Comparison of ENCODE assay signal across 12 mouse cellular contexts in the genomic region with DNA sequence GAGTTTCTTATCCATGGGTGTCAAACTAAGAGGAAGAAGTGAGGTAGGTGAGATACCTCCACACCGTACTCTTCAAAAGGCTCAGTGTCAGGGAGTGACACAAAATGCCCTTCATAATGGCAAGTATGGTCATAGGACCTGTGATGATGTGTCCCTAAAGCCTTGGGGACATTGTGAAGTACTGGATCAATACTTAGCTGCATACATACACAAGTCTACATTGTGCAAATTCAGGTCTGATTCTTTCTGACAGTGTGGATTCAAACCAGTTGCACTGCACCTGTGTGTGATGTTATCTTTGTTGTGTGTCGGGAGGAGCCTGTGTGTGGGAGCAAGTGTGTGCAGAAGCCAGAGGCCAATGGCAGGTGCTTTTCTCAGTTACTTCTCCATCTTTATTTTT. TPM values are rescaled to one million over a fixed set of nuclear protein-coding genes. Genes with fewer than 3 reads are reported as not detected.
"Had no signal": no experiment of that assay in that cellular context is flagged by ENCODE, and none has a peak within 500 bp of the region (broad histone marks: within the 10 kb centered on the region; RNA-seq: fewer than 3 reads in every experiment).

No protein-coding gene starts in this region.

- H3K36me3 ChIP-seq: limb, embryonic 12.5 days; midbrain, embryonic 10.5 days; neural tube, embryonic 13.5 days had no signal

- H3K27me3 ChIP-seq: limb, embryonic 12.5 days; neural tube, embryonic 13.5 days had no signal

- H3K4me1 ChIP-seq: limb, embryonic 12.5 days had no signal

- H3K9ac ChIP-seq: limb, embryonic 12.5 days; liver, embryonic 14.5 days; neural tube, embryonic 13.5 days had no signal

- ATAC-seq: lung, postnatal 0 days; midbrain, embryonic 16.5 days had no signal

- H3K4me3 ChIP-seq: limb, embryonic 12.5 days; midbrain, embryonic 10.5 days; neural tube, embryonic 13.5 days had no signal

- DNase-seq: kidney, adult 11 months; liver; lung, adult 2 months; thymus, postnatal 36 days had no signal

- H3K27ac ChIP-seq: kidney, postnatal 0 days; limb, embryonic 12.5 days; liver, embryonic 14.5 days; midbrain, embryonic 10.5 days had no signal

- H3K4me2 ChIP-seq: limb, embryonic 12.5 days; neural tube, embryonic 13.5 days had no signal

- H3K9me3 ChIP-seq: limb, embryonic 12.5 days; midbrain, embryonic 10.5 days; neural tube, embryonic 13.5 days had no signal

RNA-seq across cellular contexts. Expression of a gene that starts 38.7 kb away (rescaled TPM):
- total RNA-seq: left cerebral cortex, postnatal 36 days had no signal
- polyA plus RNA-seq: kidney, postnatal 0 days; liver, embryonic 14.5 days; neural tube, embryonic 13.5 days had no signal
